Mouse (Mus musculus): ENCODE measurements at regions not wholly inside any gene's neighbourhood (a gene's known extent, or its start where the extent isn't known, plus 50 kb on each side); places are given as distances from the start of the nearest gene placed in this dataset.
"Not testable (repeated sequence)": the region's sequence is repeated elsewhere in the genome, so short reads cannot be mapped to it uniquely, and the experiment has no call there.

DNA sequence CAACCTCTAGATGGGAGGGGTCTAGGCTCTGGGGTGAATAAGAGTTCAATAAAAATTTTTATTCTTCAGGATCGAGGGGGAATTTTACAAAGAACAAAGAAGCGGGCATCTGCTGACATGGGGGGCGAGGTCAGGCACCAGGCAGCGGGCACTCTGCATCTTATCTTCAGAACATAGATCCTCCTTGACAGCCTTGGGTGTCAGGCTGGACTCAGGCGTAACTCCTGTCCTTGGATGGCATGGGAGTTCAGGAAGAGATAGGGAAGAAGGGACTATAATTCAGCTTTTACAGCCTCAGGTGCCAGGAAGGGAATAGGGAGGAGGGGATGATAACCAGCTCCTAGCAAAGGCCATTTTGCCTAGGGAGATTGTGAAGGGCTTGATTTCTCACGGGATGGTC lies 753.1 kb downstream of the Gm10330 start:
- not testable (repeated sequence) for H3K4me3 ChIP-seq; H3K4me1 ChIP-seq; H3K4me2 ChIP-seq; ATAC-seq; H3K9ac ChIP-seq; H3K27me3 ChIP-seq; H3K27ac ChIP-seq; H3K36me3 ChIP-seq (ENCODE audit: poor library complexity, severe bottlenecking); H3K9me3 ChIP-seq (replicated peaks)
- 83% methylated on average over 6 of the region's 6 CpGs for WGBS

DNA sequence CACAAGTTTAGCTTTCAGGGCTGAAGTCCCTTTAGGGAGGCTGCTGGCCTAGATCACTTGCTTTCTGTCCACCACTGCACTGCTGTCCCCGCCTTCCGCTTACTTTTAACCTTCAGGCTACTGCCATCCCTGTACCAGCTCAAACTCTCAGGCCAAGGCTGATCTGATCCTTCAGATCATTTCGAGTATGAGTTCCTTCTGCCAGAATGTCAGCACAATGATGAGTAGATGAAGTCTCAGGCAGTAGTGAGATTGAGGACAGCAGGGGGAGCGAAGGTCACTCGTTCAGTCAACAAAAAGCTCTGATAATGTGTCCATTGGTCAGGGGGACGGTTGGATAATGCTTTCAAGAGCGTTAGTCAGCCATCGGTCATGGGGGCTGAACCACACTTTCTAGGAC lies 756.5 kb downstream of the Gm10330 start:
- not testable (repeated sequence) for H3K4me2 ChIP-seq; H3K27me3 ChIP-seq; ATAC-seq; H3K9me3 ChIP-seq (replicated peaks); H3K36me3 ChIP-seq (ENCODE audit: poor library complexity, severe bottlenecking); H3K9ac ChIP-seq; H3K4me1 ChIP-seq; H3K4me3 ChIP-seq; H3K27ac ChIP-seq
- 79% methylated on average over 8 of the region's 8 CpGs for WGBS

DNA sequence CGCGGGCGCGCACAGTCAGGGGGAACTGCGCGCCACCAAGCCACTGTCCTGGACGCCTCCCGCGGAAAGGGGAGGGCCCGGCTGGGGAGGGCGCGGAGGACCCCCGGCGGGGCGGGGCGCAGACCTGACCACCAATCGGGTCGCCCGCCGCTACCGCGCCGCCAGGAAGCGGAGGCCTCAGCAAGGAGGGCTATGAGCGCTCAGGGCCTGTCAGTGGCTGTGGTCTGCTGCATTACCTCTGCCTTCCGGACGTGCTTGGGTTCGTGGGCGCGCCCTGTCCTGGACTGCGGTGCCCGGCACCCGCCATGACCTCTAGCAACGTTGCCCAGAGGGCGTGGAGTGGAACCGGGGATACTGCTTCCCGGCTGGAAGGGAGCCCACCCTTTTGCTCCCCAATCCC lies 769.9 kb downstream of the Gm10330 start:
- H3K4me1 ChIP-seq; ATAC-seq; H3K27me3 ChIP-seq; H3K9me3 ChIP-seq (replicated peaks); H3K36me3 ChIP-seq (ENCODE audit: poor library complexity, severe bottlenecking); H3K27ac ChIP-seq; H3K9ac ChIP-seq: not testable (repeated sequence)
- Histone ChIP-seq H3K4me3 (peak overlapping the region; percentile 39), H3K4me2 (peak overlapping the region; percentile 47)
- 3% methylated on average over 32 of the region's 37 CpGs for WGBS

DNA sequence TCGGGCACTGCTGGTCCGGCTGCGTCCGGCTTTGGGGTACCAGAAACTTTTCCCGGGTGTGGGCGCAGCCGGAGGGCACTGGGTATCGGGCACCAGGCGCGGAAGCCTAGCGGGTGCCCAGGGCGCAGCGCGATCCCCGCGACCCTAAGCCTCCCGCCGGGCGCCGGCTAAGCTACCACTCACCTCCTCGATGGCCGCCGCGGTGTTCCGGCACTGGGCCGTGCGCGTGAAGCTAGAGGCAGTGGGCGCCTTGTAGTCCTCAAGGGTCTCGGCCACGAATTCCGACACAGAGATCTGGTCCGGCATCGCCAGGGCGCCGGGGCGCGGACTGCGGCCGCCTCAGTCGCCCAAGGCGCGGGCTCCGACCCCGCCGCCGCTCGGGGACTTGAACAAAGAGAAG lies 770.4 kb downstream of the Gm10330 start:
- not testable (repeated sequence) for ATAC-seq; H3K4me1 ChIP-seq; H3K27ac ChIP-seq; H3K9me3 ChIP-seq (replicated peaks); H3K36me3 ChIP-seq (ENCODE audit: poor library complexity, severe bottlenecking); H3K27me3 ChIP-seq
- 2% methylated on average over 21 of the region's 48 CpGs for WGBS
- H3K4me3 ChIP-seq: peak overlapping the region; percentile 39
- peak overlapping the region; percentile 47 for H3K4me2 ChIP-seq
- 0 out of 2 replicates have a peak overlapping the region, but pooled peaks have one; percentile 37 for H3K9ac ChIP-seq

All from forebrain, embryonic 13.5 days (tissue).